Mouse (Mus musculus): Measurements from ENCODE around the gene Ston1. TPM values are rescaled to one million over a fixed set of nuclear protein-coding genes. Genes with fewer than 3 reads are reported as not detected.
A peak's percentile ranks its signal among the peaks of the same experiment; 100 is the strongest.

Ston1 gene
- polyA plus RNA-seq, 1 experiment = 34.6 TPM

GRCm38 (mm10) chr17:88627150-88627549 lies 29.7 kb downstream of the Ston1 start:
- peak overlapping the region; percentile 48 for H3ac ChIP-seq (ENCODE audit: control insufficient read depth, insufficient read length, low read depth)
- H3K79me3 ChIP-seq (ENCODE audit: low read depth) = peaks cover 50% of the 10 kb centered on the region
- peaks cover 93% of the 10 kb centered on the region for H3K79me2 ChIP-seq (ENCODE audit: control insufficient read depth, insufficient read depth)
- peaks cover 24% of the 10 kb centered on the region for H3K36me3 ChIP-seq (ENCODE audit: control insufficient read depth, insufficient read depth)
- H3K4me3 ChIP-seq (ENCODE audit: insufficient read depth, poor library complexity, severe bottlenecking) = peak overlapping the region; percentile 30
- H3K27me3 ChIP-seq (ENCODE audit: control insufficient read depth, insufficient read depth, insufficient read length) = no peaks in the 10 kb centered on the region
- TF ChIP-seq MYOG (IDR thresholded peaks at IDR 0.05; ENCODE audit: control insufficient read depth, extremely low read depth, insufficient read length) (no peak), MYOD1 (IDR thresholded peaks at IDR 0.05; ENCODE audit: control insufficient read depth, insufficient read length, low read depth) (no peak), FOSL1 (IDR thresholded peaks at IDR 0.05; ENCODE audit: insufficient read depth, low read length, poor library complexity, severe bottlenecking) (no peak), CTCF (IDR thresholded peaks at IDR 0.05; ENCODE audit: control insufficient read depth, insufficient read depth, insufficient read length) (no peak), USF1 (IDR thresholded peaks at IDR 0.05; ENCODE audit: low read depth) (no peak), MAX (IDR thresholded peaks at IDR 0.05) (no peak)

- H3K36me3 ChIP-seq (ENCODE audit: control insufficient read depth, insufficient read depth) = peaks cover 29% of the 10 kb centered on the region
- peaks cover 60% of the 10 kb centered on the region for H3K79me3 ChIP-seq (ENCODE audit: low read depth)
- H3ac ChIP-seq (ENCODE audit: control insufficient read depth, insufficient read length, low read depth) = no peak overlapping the region
- peak overlapping the region; percentile 30 for H3K4me3 ChIP-seq (ENCODE audit: insufficient read depth, poor library complexity, severe bottlenecking)
- no peaks in the 10 kb centered on the region for H3K27me3 ChIP-seq (ENCODE audit: control insufficient read depth, insufficient read depth, insufficient read length)
- H3K79me2 ChIP-seq (ENCODE audit: control insufficient read depth, insufficient read depth) = peaks cover 95% of the 10 kb centered on the region
- peak; percentile 56 for TF ChIP-seq MAX (IDR thresholded peaks at IDR 0.05)
- TF ChIP-seq CTCF (IDR thresholded peaks at IDR 0.05; ENCODE audit: control insufficient read depth, insufficient read depth, insufficient read length) = no peak
These were observed 31.3 kb downstream of the Ston1 start for GRCm38 (mm10) chr17:88628676-88629380.

DNA sequence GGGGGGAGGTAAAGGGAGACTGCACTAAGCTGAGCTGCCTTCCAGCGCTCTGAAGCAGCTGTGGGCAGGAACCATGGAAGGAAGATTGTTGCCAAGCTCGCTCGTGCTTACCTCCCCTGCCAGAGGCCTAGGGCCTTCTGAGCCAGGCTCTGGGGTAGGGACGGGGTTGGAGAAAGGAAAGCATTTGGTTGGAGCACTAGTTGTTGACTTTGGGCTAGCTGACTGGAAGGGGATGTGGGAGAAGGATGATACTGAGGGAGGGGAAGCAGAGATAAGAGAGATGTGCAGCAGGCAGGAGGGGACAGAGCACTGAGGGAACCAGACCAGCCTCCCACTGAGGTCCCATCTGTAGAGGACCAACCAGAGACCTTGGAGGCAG lies 31.9 kb downstream of the Ston1 start:
- no peak for TF ChIP-seq FOSL1 (IDR thresholded peaks at IDR 0.05; ENCODE audit: insufficient read depth, low read length, poor library complexity, severe bottlenecking)
- TF ChIP-seq CTCF (IDR thresholded peaks at IDR 0.05; ENCODE audit: control insufficient read depth, insufficient read depth, insufficient read length) = no peak
- TF ChIP-seq MYOG (IDR thresholded peaks at IDR 0.05; ENCODE audit: control insufficient read depth, extremely low read depth, insufficient read length) = no peak
- no peak for TF ChIP-seq MYOD1 (IDR thresholded peaks at IDR 0.05; ENCODE audit: control insufficient read depth, insufficient read length, low read depth)
- no peak for TF ChIP-seq CEBPB (IDR thresholded peaks at IDR 0.05; ENCODE audit: low read depth)
- no peak for TF ChIP-seq MAX (IDR thresholded peaks at IDR 0.05)
- TF ChIP-seq USF1 (IDR thresholded peaks at IDR 0.05; ENCODE audit: low read depth) = no peak
- peak overlapping the region; percentile 46 for H3ac ChIP-seq (ENCODE audit: control insufficient read depth, insufficient read length, low read depth)
- H3K36me3 ChIP-seq (ENCODE audit: control insufficient read depth, insufficient read depth) = peaks cover 28% of the 10 kb centered on the region
- peaks cover 60% of the 10 kb centered on the region for H3K79me3 ChIP-seq (ENCODE audit: low read depth)
- H3K79me2 ChIP-seq (ENCODE audit: control insufficient read depth, insufficient read depth) = peaks cover 95% of the 10 kb centered on the region
- peak overlapping the region; percentile 26 for H3K4me3 ChIP-seq (ENCODE audit: insufficient read depth, poor library complexity, severe bottlenecking)
- H3K27me3 ChIP-seq (ENCODE audit: control insufficient read depth, insufficient read depth, insufficient read length) = no peaks in the 10 kb centered on the region

- peak overlapping the region; percentile 18 for H3K4me3 ChIP-seq (ENCODE audit: insufficient read depth, poor library complexity, severe bottlenecking)
- peak overlapping the region; percentile 46 for H3ac ChIP-seq (ENCODE audit: control insufficient read depth, insufficient read length, low read depth)
These were observed 32.6 kb downstream of the Ston1 start for GRCm38 (mm10) chr17:88629931-88630553.

GRCm38 (mm10) chr17:88630554-88630948 lies 33.1 kb downstream of the Ston1 start:
- no peak overlapping the region for H3K4me3 ChIP-seq (ENCODE audit: insufficient read depth, poor library complexity, severe bottlenecking)
- TF ChIP-seq CEBPB (IDR thresholded peaks at IDR 0.05; ENCODE audit: low read depth) (no peak), MAX (IDR thresholded peaks at IDR 0.05) (no peak), FOSL1 (IDR thresholded peaks at IDR 0.05; ENCODE audit: insufficient read depth, low read length, poor library complexity, severe bottlenecking) (no peak), MYOD1 (IDR thresholded peaks at IDR 0.05; ENCODE audit: control insufficient read depth, insufficient read length, low read depth) (no peak), CTCF (IDR thresholded peaks at IDR 0.05; ENCODE audit: control insufficient read depth, insufficient read depth, insufficient read length) (no peak), USF1 (IDR thresholded peaks at IDR 0.05; ENCODE audit: low read depth) (no peak), MYOG (IDR thresholded peaks at IDR 0.05; ENCODE audit: control insufficient read depth, extremely low read depth, insufficient read length) (no peak)

More at GRCm38 (mm10) chr17:88629931-88630553, 32.6 kb downstream of the Ston1 start:
- H3K79me3 ChIP-seq (ENCODE audit: low read depth) = peaks cover 64% of the 10 kb centered on the region
- H3K27me3 ChIP-seq (ENCODE audit: control insufficient read depth, insufficient read depth, insufficient read length) = no peaks in the 10 kb centered on the region
- peaks cover 95% of the 10 kb centered on the region for H3K79me2 ChIP-seq (ENCODE audit: control insufficient read depth, insufficient read depth)
- H3K36me3 ChIP-seq (ENCODE audit: control insufficient read depth, insufficient read depth) = peaks cover 34% of the 10 kb centered on the region
- TF ChIP-seq CTCF (IDR thresholded peaks at IDR 0.05; ENCODE audit: control insufficient read depth, insufficient read depth, insufficient read length) (no peak), FOSL1 (IDR thresholded peaks at IDR 0.05; ENCODE audit: insufficient read depth, low read length, poor library complexity, severe bottlenecking) (no peak), USF1 (IDR thresholded peaks at IDR 0.05; ENCODE audit: low read depth) (no peak), MYOD1 (IDR thresholded peaks at IDR 0.05; ENCODE audit: control insufficient read depth, insufficient read length, low read depth) (no peak), MYOG (IDR thresholded peaks at IDR 0.05; ENCODE audit: control insufficient read depth, extremely low read depth, insufficient read length) (no peak), CEBPB (IDR thresholded peaks at IDR 0.05; ENCODE audit: low read depth) (no peak), MAX (IDR thresholded peaks at IDR 0.05) (no peak)

More at GRCm38 (mm10) chr17:88630554-88630948, 33.1 kb downstream of the Ston1 start:
- Histone ChIP-seq H3K36me3 (ENCODE audit: control insufficient read depth, insufficient read depth) (peaks cover 39% of the 10 kb centered on the region), H3K79me2 (ENCODE audit: control insufficient read depth, insufficient read depth) (peaks cover 95% of the 10 kb centered on the region), H3K79me3 (ENCODE audit: low read depth) (peaks cover 69% of the 10 kb centered on the region), H3ac (ENCODE audit: control insufficient read depth, insufficient read length, low read depth) (no peak overlapping the region), H3K27me3 (ENCODE audit: control insufficient read depth, insufficient read depth, insufficient read length) (no peaks in the 10 kb centered on the region)

All from C2C12 (cell line).